Mouse (Mus musculus): ENCODE results near the gene Sgcg.

Sgcg gene

DNA sequence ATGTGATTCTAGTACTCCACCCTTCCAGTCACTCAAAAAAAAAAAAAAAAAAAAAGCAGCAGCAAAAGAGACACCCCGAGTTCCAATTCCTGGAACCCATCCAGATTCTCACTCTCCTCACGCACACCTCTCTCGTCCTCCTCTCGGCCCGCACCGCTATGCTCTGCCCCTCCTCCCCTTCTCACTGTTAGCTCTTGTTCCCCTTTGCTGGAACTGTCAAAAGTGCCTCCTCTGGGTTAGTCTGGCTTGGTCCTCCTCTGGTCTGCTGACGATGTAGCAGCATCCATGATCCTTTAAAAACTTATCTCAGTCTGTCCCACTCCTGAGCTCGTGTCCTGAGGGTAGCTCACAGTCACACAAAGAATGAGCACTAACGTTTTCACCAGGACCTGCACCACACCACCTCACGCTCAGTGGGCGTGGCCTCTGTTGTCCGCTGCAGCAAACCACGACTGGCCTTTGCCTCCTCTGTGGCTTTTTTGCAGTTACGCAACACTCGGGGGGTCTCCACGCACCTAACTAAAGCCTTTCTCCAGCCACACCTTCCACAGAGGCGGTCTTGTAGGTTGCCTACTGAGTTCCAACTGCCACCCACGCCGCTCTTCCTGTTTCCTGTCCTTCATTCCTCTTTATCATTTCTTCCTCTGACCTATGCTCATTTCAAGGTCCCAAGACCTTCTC is 30.5 kb upstream of the Sgcg start:
- Histone ChIP-seq H3K36me3 (ENCODE audit: insufficient read depth, low read length) (no peaks in the 10 kb centered on the region), H3K4me1 (replicated peaks; ENCODE audit: low read depth, low read length) (no peaks in the 10 kb centered on the region), H3K4me3 (replicated peaks; ENCODE audit: low read length) (no peak overlapping the region), H3K27me3 (ENCODE audit: insufficient read depth, low read length) (no peaks in the 10 kb centered on the region), H3K9me3 (ENCODE audit: low read length) (no peaks in the 10 kb centered on the region)
- TF ChIP-seq POU5F1 (IDR thresholded peaks at IDR 0.05; ENCODE audit: borderline replicate concordance, low read length) = no peak
- no peak for TF ChIP-seq CTCF (conservative IDR thresholded peaks at IDR 0.05; ENCODE audit: low read length)
- TF ChIP-seq NANOG (IDR thresholded peaks at IDR 0.05; ENCODE audit: borderline replicate concordance, low read length) = no peak

DNA sequence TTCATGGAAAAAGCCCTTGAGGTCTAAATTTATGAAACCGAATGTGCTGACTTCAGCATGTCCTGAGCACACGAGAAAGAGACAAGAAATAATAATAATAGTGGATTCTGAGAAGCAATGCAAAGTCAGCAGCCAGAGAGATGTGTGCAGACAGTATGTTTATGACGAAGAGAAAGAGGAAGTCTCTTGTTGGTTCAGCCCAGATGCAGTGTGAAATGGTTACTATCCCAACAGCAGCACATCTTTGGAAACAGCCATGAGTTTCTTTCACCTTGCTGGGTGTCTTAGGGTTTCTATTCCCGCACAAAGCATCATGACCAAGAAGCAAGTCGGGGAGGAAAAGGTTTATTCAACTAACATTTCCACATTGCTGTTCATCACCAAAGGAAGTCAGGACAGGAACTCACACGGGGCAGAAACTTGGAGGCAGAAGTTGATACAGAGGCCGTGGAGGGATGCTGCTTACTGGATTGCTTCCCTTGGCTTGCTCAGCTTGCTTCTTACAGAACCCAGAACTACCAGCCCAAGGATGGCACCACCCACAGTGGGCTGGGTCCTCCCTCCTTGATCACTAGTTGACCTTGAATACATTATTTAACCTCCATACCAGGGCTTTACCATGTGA is 20.5 kb upstream of the Sgcg start:
- Histone ChIP-seq H3K4me3 (replicated peaks; ENCODE audit: low read length) (no peak overlapping the region), H3K4me1 (replicated peaks; ENCODE audit: low read depth, low read length) (peaks cover 9% of the 10 kb centered on the region; the same call in 1 of the 2 replicates), H3K27me3 (ENCODE audit: insufficient read depth, low read length) (peaks cover 18% of the 10 kb centered on the region), H3K9me3 (ENCODE audit: low read length) (peaks cover 4% of the 10 kb centered on the region; the same call in 1 of the 2 replicates), H3K36me3 (ENCODE audit: insufficient read depth, low read length) (no peaks in the 10 kb centered on the region)
- no peak for TF ChIP-seq NANOG (IDR thresholded peaks at IDR 0.05; ENCODE audit: borderline replicate concordance, low read length)
- no peak for TF ChIP-seq POU5F1 (IDR thresholded peaks at IDR 0.05; ENCODE audit: borderline replicate concordance, low read length)
- no peak for TF ChIP-seq CTCF (conservative IDR thresholded peaks at IDR 0.05; ENCODE audit: low read length)

DNA sequence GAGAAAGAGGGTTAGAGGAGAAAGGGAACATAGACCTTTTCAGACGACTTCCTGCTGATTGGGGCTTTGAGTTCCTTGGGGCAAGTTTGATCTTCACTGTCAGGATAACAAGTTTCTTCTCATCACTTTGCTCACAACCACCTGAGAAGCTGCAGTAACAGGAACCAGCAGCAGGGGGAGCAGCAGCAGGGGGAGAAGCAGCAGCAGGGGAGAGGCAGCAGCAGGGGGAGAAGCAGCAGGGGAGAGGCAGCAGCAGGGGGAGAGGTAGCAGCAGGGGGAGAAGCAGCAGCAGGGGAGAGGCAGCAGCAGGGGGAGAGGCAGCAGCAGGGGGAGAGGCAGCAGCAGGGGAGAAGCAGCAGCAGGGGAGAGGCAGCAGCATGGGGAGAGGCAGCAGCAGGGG is 19.0 kb upstream of the Sgcg start:
- TF ChIP-seq POU5F1 (IDR thresholded peaks at IDR 0.05; ENCODE audit: borderline replicate concordance, low read length) = no peak
- no peak for TF ChIP-seq NANOG (IDR thresholded peaks at IDR 0.05; ENCODE audit: borderline replicate concordance, low read length)
- TF ChIP-seq CTCF (conservative IDR thresholded peaks at IDR 0.05; ENCODE audit: low read length) = peak; percentile 15; the same call in 1 of the 2 replicates
- H3K9me3 ChIP-seq (ENCODE audit: low read length) = peaks cover 4% of the 10 kb centered on the region; the same call in 1 of the 2 replicates
- H3K36me3 ChIP-seq (ENCODE audit: insufficient read depth, low read length) = no peaks in the 10 kb centered on the region
- peaks cover 9% of the 10 kb centered on the region; the same call in 1 of the 2 replicates for H3K4me1 ChIP-seq (replicated peaks; ENCODE audit: low read depth, low read length)
- H3K27me3 ChIP-seq (ENCODE audit: insufficient read depth, low read length) = peaks cover 31% of the 10 kb centered on the region
- no peak overlapping the region for H3K4me3 ChIP-seq (replicated peaks; ENCODE audit: low read length)

DNA sequence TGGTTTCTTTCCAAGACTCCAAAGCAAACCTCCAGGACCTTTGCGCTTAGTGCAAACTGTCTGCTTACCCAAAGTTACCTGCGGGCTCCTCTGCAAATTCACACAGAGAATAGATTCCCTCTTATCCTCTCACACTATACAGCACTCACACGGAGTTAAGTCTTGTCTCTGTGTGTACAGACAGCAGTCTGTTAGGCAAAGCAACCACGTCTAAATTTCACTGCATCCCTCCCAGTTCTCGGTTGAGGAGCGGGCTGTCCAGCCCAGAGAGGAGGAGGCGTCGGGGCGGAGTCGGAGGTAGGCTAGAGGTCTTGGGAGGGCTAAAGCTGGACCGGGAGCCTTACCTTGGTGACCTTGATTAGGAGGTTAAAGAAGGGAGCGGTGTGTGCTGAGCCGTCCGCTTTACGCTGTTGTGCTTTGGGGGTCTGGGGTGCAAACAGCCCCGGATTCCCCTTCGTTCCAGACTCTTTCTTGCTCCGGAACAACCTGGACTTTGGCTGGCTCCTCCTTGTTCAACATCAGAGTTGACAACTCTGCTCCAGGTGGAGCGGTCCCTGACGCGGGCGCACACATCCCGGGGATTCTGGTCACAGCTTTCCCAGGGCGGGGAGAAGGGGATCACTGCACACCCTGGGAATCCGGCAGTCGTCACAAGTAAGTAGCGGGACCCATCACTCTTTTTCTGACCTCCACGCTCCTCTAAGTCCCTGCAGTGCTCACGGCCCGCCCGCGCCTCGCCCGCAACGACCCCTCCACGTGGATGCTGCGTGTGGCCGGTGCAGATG is 16.3 kb upstream of the Sgcg start:
- peaks cover 4% of the 10 kb centered on the region; the same call in 1 of the 2 replicates for H3K9me3 ChIP-seq (ENCODE audit: low read length)
- peaks cover 9% of the 10 kb centered on the region; the same call in 1 of the 2 replicates for H3K4me1 ChIP-seq (replicated peaks; ENCODE audit: low read depth, low read length)
- no peak for TF ChIP-seq CTCF (conservative IDR thresholded peaks at IDR 0.05; ENCODE audit: low read length)
- TF ChIP-seq POU5F1 (IDR thresholded peaks at IDR 0.05; ENCODE audit: borderline replicate concordance, low read length) = no peak
- TF ChIP-seq NANOG (IDR thresholded peaks at IDR 0.05; ENCODE audit: borderline replicate concordance, low read length) = no peak
- peak overlapping the region; percentile 74 for H3K4me3 ChIP-seq (replicated peaks; ENCODE audit: low read length)
- H3K36me3 ChIP-seq (ENCODE audit: insufficient read depth, low read length) = no peaks in the 10 kb centered on the region
- peaks cover 31% of the 10 kb centered on the region for H3K27me3 ChIP-seq (ENCODE audit: insufficient read depth, low read length)

- Histone ChIP-seq H3K36me3 (ENCODE audit: insufficient read depth, low read length) (no peaks in the 10 kb centered on the region), H3K4me1 (replicated peaks; ENCODE audit: low read depth, low read length) (no peaks in the 10 kb centered on the region), H3K4me3 (replicated peaks; ENCODE audit: low read length) (no peak overlapping the region), H3K9me3 (ENCODE audit: low read length) (peaks cover 14% of the 10 kb centered on the region), H3K27me3 (ENCODE audit: insufficient read depth, low read length) (peaks cover 7% of the 10 kb centered on the region)
- TF ChIP-seq POU5F1 (IDR thresholded peaks at IDR 0.05; ENCODE audit: borderline replicate concordance, low read length) (no peak), CTCF (conservative IDR thresholded peaks at IDR 0.05; ENCODE audit: low read length) (no peak), NANOG (IDR thresholded peaks at IDR 0.05; ENCODE audit: borderline replicate concordance, low read length) (no peak)
Observed at GRCm38 (mm10) chr14:61267908-61268475, 9.7 kb upstream of the Sgcg start.

DNA sequence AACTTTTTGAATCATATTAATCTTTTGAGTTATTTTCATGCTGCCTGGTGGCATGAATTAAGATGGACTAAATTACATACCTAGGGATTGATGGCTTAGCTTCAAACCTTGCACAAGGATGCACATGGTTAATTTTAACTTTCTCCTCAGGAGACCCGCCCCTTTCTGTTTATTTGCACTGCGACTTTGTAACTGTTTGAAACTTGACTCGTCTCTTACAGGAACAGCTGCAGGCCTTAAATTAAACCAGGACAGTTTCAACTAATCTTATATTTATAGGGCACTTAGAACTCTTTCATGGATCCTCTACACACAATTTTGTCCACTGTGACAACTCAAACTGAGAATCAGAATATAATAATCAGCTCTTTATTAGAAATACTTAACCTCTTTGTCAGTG is 794 bp upstream of the Sgcg start:
- Histone ChIP-seq H3K9me3 (ENCODE audit: low read length) (peaks cover 5% of the 10 kb centered on the region; the same call in 1 of the 2 replicates), H3K36me3 (ENCODE audit: insufficient read depth, low read length) (no peaks in the 10 kb centered on the region), H3K4me3 (replicated peaks; ENCODE audit: low read length) (no peak overlapping the region), H3K27me3 (ENCODE audit: insufficient read depth, low read length) (no peaks in the 10 kb centered on the region), H3K4me1 (replicated peaks; ENCODE audit: low read depth, low read length) (no peaks in the 10 kb centered on the region)
- TF ChIP-seq CTCF (conservative IDR thresholded peaks at IDR 0.05; ENCODE audit: low read length) (no peak), POU5F1 (IDR thresholded peaks at IDR 0.05; ENCODE audit: borderline replicate concordance, low read length) (no peak), NANOG (IDR thresholded peaks at IDR 0.05; ENCODE audit: borderline replicate concordance, low read length) (no peak)

DNA sequence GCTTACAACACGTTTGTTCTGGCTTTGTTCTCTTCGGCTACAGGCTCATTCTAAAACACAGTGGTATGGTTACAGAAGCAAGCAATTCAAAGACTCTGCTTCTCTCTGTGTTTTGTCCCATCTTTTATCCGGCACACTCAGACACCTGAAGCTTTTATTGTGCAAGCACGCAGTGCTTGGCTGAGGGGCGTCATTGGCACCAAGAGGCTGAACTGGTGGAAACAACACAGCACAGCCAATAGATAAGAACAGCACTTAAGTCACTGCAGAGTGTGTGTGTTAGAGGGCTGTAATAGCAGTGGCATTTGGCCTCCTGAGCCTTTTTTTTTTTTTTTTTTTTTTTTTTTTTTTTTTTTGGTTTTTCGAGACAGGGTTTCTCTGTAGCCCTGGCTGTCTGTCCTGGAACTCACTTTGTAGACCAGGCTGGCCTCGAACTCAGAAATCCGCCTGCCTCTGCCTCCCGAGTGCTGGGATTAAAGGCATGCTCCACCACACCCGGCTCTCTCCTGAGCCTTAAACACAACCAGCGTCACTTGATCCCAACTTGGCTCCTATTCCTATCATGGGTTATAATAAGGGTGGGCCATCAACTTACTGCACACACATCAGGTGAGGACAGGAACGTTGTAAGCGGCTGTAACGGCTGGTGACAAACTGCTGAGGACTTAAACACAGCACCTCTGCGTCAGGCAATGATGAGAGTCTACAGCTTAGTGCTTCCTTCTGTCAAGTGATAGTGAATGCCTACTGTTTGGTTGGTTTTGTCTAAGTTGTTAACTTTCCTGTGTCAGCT is 5.5 kb downstream of the Sgcg start:
- H3K9me3 ChIP-seq (ENCODE audit: low read length) = peaks cover 5% of the 10 kb centered on the region; the same call in 1 of the 2 replicates
- TF ChIP-seq POU5F1 (IDR thresholded peaks at IDR 0.05; ENCODE audit: borderline replicate concordance, low read length) = no peak
- no peak for TF ChIP-seq CTCF (conservative IDR thresholded peaks at IDR 0.05; ENCODE audit: low read length)
- TF ChIP-seq NANOG (IDR thresholded peaks at IDR 0.05; ENCODE audit: borderline replicate concordance, low read length) = no peak
- H3K4me1 ChIP-seq (replicated peaks; ENCODE audit: low read depth, low read length) = no peaks in the 10 kb centered on the region

More for the DNA sequence above, 5.5 kb downstream of the Sgcg start:
- Histone ChIP-seq H3K27me3 (ENCODE audit: insufficient read depth, low read length) (no peaks in the 10 kb centered on the region), H3K4me3 (replicated peaks; ENCODE audit: low read length) (no peak overlapping the region), H3K36me3 (ENCODE audit: insufficient read depth, low read length) (no peaks in the 10 kb centered on the region)
